Mouse (Mus musculus): ENCODE results near the gene Nudt16l1.
A peak's percentile ranks its signal among the peaks of the same experiment; 100 is the strongest.

- TF ChIP-seq EP300 (IDR thresholded peaks at IDR 0.05; ENCODE audit: insufficient read depth, low read depth, low read length) (no peak), POLR2A (IDR thresholded peaks at IDR 0.05; ENCODE audit: insufficient read depth, low read length) (peak; percentile 74)
Observed at GRCm38 (mm10) chr16:4938989-4939388, 428 bp downstream of the Nudt16l1 start.

Data from ES-Bruce4 (cell line).